Mouse (Mus musculus) erythroblast, embryonic 14.5 days (primary cell): Measurements from ENCODE around the gene Elp6.

ENCODE experiments used
- GATA1 ChIP-seq: IDR thresholded peaks from 2 replicates; pipeline ENCODE4 v1.6.1; 2012; ENCODE audit warnings: low read length, inconsistent platforms, mixed read lengths
- TAL1 ChIP-seq: IDR thresholded peaks from 3 replicates; pipeline ENCODE4 v1.6.1; 2012; ENCODE audit warnings: low read length, inconsistent platforms, mixed read lengths

DNA sequence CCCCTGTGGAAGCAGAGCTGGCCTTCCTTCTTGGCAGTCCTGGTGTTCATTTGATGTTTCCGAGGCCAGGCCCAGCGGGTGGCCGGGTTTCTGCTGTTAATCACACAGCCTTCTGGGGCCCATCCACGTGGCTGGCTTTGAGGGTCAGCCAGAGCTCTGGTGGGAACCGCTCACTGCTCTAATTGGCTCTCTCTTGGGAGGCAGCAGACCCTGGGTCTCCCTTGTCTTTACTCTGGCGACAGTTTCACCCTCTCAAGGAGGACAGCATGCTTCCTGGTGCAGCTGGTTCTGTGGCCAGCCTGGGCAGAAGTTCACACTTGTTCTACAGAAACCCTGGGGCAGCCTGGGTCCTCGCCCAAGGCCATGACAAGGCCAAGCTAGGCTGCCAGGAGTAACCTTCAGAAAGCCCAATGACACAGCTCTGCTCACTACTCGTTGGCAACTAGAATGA is 27.5 kb upstream of the Elp6 start:
- no peak for TF ChIP-seq TAL1
- no peak for TF ChIP-seq GATA1
